17 mouse cellular contexts compared by ENCODE assay signal in the genomic region with DNA sequence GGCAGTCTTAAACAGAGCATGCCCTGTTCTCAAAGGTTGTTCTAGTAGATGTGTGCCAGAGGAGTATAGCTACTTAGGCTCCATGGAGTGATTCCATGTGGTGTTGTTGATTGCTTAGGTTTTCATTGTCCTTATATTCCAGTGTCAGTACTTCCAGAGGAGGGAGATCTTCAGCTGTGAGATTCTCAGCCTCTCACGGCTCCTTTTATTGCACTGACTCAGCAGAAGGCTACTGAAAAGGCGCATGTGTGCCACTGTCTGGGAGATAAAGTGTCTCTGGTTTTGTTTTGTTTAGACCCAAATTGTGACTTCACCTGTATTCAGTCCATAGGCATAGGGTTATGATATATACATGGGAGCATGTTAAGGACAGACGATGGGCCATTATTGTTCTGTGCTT. TPM values are rescaled to one million over a fixed set of nuclear protein-coding genes. Genes with fewer than 3 reads are reported as not detected.
"Had no signal": no experiment of that assay in that cellular context is flagged by ENCODE, and none has a peak within 500 bp of the region (broad histone marks: within the 10 kb centered on the region; RNA-seq: fewer than 3 reads in every experiment).

No protein-coding gene starts in this region.

- H3K9me3 ChIP-seq: limb, embryonic 13.5 days; midbrain, embryonic 13.5 days had no signal

- ATAC-seq: intestine, postnatal 0 days; midbrain, embryonic 13.5 days had no signal

- H3K36me3 ChIP-seq: limb, embryonic 13.5 days; midbrain, embryonic 13.5 days had no signal

- H3K9ac ChIP-seq: limb, embryonic 13.5 days; liver, embryonic 14.5 days; midbrain, embryonic 13.5 days had no signal

- DNase-seq: kidney, adult 8-10 months; kidney, postnatal 36 days; left cerebral cortex, postnatal 4 days; lung, adult 18-20 months; retina, postnatal 1 day; right cerebral cortex, postnatal 4 days; spleen, adult 18-20 months; thymus, adult 2 months; thymus, postnatal 25 days had no signal

- H3K4me1 ChIP-seq: limb, embryonic 13.5 days had no signal

- H3K27me3 ChIP-seq: limb, embryonic 13.5 days; midbrain, embryonic 13.5 days had no signal

- H3K27ac ChIP-seq: limb, embryonic 13.5 days; liver, embryonic 14.5 days; midbrain, embryonic 13.5 days had no signal

- H3K4me2 ChIP-seq: limb, embryonic 13.5 days; midbrain, embryonic 13.5 days had no signal

- H3K4me3 ChIP-seq: limb, embryonic 13.5 days; midbrain, embryonic 13.5 days had no signal

RNA-seq across cellular contexts. Expression of a gene that starts 28.2 kb away (rescaled TPM):
- total RNA-seq: liver, adult 2 months; megakaryocyte progenitor cell, adult 5-6 weeks; monocyte, adult 5-6 weeks; neutrophil, adult 5-6 weeks had no signal
- polyA plus RNA-seq: liver, adult 2 months; liver, embryonic 14.5 days had no signal
